Mouse (Mus musculus): ENCODE results near the gene Slc13a2.

DNA sequence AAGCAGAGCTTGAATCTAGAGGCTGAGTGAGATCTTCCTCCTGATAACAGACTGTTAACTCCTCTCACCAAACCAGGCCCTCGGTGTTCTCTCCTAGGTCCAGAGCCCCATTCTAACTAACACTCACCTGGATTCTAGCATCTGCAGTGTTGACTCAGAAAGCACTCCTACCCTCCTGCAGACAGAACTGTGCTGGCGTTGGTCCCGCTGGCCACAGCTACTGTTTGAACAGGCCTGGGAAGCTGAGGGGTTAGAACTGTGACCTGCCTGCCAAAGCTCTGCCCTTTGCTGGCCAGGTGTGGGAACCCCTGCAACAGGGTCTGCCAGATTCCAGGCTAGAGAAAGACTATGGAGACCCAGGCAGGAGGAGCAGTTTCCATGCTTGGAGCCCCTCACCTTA is 29.3 kb downstream of the Slc13a2 start:
- TF ChIP-seq POLR2A (IDR thresholded peaks at IDR 0.05; ENCODE audit: borderline replicate concordance, control insufficient read depth, low read depth, low read length) (no peak), CTCF (IDR thresholded peaks at IDR 0.05; ENCODE audit: control insufficient read depth, insufficient read depth, low read length) (no peak)

Measured in bone marrow, adult 2 months (tissue).